Mouse (Mus musculus) heart, adult 2 months (tissue): ENCODE results near the gene Tcaim. TPM values are rescaled to one million over a fixed set of nuclear protein-coding genes. Genes with fewer than 3 reads are reported as not detected.

Source experiments
- DNase-seq, 2 experiments: peaks; one replicate each; pipeline ENCODE4 v3.0.0; 2021
- H3K27ac ChIP-seq: fragments of 200-600 bp; 2 replicates; pipeline ENCODE4 v1.8.1; 2022
- H3K27me3 ChIP-seq: fragments of 200-500 bp; 2 replicates; pipeline ENCODE4 v1.6.1; 2012; ENCODE audit warnings: mild to moderate bottlenecking, low read length, inconsistent platforms, mixed read lengths; ENCODE audit not compliant: control insufficient read depth, insufficient read depth
- H3K36me3 ChIP-seq: fragments of 200-500 bp; 2 replicates; pipeline ENCODE4 v1.6.1; 2012; ENCODE audit warnings: low read length, inconsistent platforms; ENCODE audit not compliant: control insufficient read depth, insufficient read depth
- H3K4me1 ChIP-seq: fragments of 200-500 bp; 2 replicates; pipeline ENCODE4 v1.6.1; 2011; ENCODE audit warnings: low read length; ENCODE audit not compliant: control insufficient read depth, insufficient read depth
- H3K4me3 ChIP-seq: fragments of 200-600 bp; 2 replicates; pipeline ENCODE4 v1.8.1; 2022
- H3K79me2 ChIP-seq: fragments of 200-500 bp; replicated peaks from 2 replicates; pipeline ENCODE4 v1.6.1; 2012; ENCODE audit warnings: mild to moderate bottlenecking, inconsistent platforms, low read length, moderate library complexity, mixed read lengths; ENCODE audit not compliant: control insufficient read depth, insufficient read depth
- H3K9ac ChIP-seq: fragments of 200-500 bp; 2 replicates; pipeline ENCODE4 v1.6.1; 2012; ENCODE audit warnings: low read depth, mild to moderate bottlenecking, control low read depth, inconsistent platforms, low read length, mixed read lengths
- CTCF ChIP-seq: fragments of 200-600 bp; IDR thresholded peaks from 2 replicates; pipeline ENCODE4 v1.8.1; 2022; ENCODE audit warnings: antibody characterized with exemption, mild to moderate bottlenecking, moderate library complexity
- EP300 ChIP-seq: fragments of 200-500 bp; IDR thresholded peaks from 2 replicates; pipeline ENCODE4 v1.6.1; 2011; ENCODE audit warnings: low read depth, low read length, control low read depth; ENCODE audit not compliant: insufficient read depth
- POLR2A ChIP-seq: fragments of 200-500 bp; IDR thresholded peaks from 2 replicates; pipeline ENCODE4 v1.6.1; 2011; ENCODE audit warnings: mild to moderate bottlenecking, low read depth, low read length, control low read depth; ENCODE audit not compliant: insufficient read depth
- WGBS: fragments of 180-500 bp; shearing (Covaris S2); methylation state at CpG from one replicate; pipeline ENCODE4 v1.1.7; 2018; 5-methylcytosine and 5-hydroxymethylcytosine counted together
- intact Hi-C: fragments of 180-260 bp; cut with DNase I; formaldehyde crosslinking; loops from one replicate; pipeline ENCODE4 v1.15.1; 2025
- polyA plus RNA-seq: library from polyadenylated mRNA; depleted of rRNA; stranded (reverse); fragments of >200 nt; gene quantifications from 2 replicates; pipeline ENCODE4 v1.2.3, GENCODE M21; 2012
- total RNA-seq, 2 experiments: library from RNA; stranded (reverse); gene quantifications; 2 replicates each; pipeline ENCODE4 v1.2.3; 2021

The Tcaim gene
- total and polyA plus RNA-seq, 3 experiments = 20.4 to 56.5 (median 46.9) TPM

DNA sequence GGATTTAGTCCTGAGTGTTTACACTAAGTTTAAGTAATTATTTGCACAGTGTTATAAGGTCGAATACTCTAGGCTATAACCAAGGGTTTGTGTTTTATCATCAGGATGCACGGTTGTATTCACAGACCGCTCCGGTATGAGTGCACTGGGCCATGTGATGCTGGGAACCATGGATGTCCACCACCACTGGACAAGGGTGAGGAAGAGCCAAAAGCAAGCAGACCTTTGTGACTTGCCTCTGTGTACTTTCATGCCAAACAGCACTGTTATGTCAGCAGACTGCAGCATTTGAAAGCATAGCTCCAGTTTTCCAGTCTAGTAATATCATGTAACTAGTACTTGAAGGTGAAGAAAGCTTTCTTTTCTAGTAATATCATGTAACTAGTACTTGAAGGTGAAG is 21.4 kb downstream of the Tcaim start:
- H3K9ac ChIP-seq = no peak overlapping the region
- no peak for TF ChIP-seq POLR2A
- TF ChIP-seq CTCF = no peak
- H3K36me3 ChIP-seq = no peaks in the 10 kb centered on the region; the same call in 1 of the 2 replicates
- DNase-seq = no peak
- no peak overlapping the region for H3K27ac ChIP-seq
- no peaks in the 10 kb centered on the region for H3K79me2 ChIP-seq
- intact Hi-C loops = no loop called here
- WGBS = 94% methylated on average over 4 of the region's 4 CpGs
- H3K27me3 ChIP-seq = no peaks in the 10 kb centered on the region
- H3K4me1 ChIP-seq = no peaks in the 10 kb centered on the region; the same call in 1 of the 2 replicates
- H3K4me3 ChIP-seq = no peak overlapping the region

DNA sequence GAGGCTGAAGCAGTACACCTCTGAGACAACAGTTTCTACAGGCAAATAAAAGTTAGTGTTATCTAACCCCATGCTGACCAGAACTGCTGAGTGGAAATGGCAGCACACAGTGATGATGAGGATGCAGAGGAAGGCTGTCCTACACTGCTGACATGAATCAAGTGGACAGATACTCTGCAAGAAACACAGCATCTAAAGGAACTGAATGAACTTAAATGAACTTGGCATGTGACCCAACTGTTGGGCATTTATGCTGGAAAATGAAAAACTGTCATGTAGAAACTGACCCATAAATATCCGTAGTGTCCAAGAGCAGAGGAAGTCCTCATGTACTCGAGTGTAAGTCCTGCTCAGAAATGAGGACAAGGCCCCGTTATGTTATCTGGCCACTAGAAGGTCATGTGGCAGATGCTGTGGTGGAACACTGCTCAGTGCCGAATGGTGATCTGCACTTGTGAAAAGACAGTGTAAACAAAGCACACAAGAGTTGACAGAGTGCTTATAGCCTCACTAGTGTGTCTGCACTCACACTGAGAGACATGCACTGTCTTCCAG is 24.6 kb downstream of the Tcaim start:
- no peaks in the 10 kb centered on the region for H3K27me3 ChIP-seq
- no peak overlapping the region for H3K9ac ChIP-seq
- no peaks in the 10 kb centered on the region; the same call in 1 of the 2 replicates for H3K36me3 ChIP-seq
- TF ChIP-seq POLR2A (no peak), EP300 (no peak), CTCF (no peak)
- H3K4me3 ChIP-seq = no peak overlapping the region
- no peak overlapping the region for H3K27ac ChIP-seq
- H3K79me2 ChIP-seq = no peaks in the 10 kb centered on the region
- no peaks in the 10 kb centered on the region; the same call in 1 of the 2 replicates for H3K4me1 ChIP-seq
- WGBS = 37% methylated on average over 4 of the region's 4 CpGs
- intact Hi-C loops = no loop called here
- no peak for DNase-seq

DNA sequence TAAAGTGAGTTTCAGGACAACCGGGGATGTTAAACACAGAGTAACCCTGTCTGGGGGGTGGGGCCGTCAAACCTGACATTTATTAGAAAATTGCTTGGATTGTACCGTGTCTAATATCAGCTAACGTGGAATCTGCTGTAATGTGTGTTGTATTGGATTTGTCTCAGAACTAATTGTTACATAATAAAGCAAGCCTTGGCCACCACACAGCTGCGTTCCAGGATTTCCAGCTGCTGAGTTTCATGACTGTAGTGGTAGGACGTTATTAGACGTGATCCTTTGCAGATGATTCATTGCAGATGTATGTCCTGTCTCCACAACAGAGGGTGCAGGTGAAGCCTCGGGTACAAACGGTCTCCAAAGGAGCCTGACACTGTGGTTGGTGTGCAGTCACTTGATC is 30.8 kb downstream of the Tcaim start:
- H3K27ac ChIP-seq = peak overlapping the region; percentile 23; the same call in 1 of the 2 replicates
- H3K27me3 ChIP-seq = no peaks in the 10 kb centered on the region
- H3K9ac ChIP-seq = no peak overlapping the region
- no peak overlapping the region for H3K4me3 ChIP-seq
- TF ChIP-seq POLR2A = no peak
- no peak for TF ChIP-seq CTCF
- TF ChIP-seq EP300 = no peak
- intact Hi-C loops = no loop called here
- WGBS = 64% methylated on average over 9 of the region's 9 CpGs
- peaks cover 6% of the 10 kb centered on the region for H3K36me3 ChIP-seq
- peaks cover 8% of the 10 kb centered on the region for H3K4me1 ChIP-seq
- no peak for DNase-seq
- no peaks in the 10 kb centered on the region for H3K79me2 ChIP-seq

DNA sequence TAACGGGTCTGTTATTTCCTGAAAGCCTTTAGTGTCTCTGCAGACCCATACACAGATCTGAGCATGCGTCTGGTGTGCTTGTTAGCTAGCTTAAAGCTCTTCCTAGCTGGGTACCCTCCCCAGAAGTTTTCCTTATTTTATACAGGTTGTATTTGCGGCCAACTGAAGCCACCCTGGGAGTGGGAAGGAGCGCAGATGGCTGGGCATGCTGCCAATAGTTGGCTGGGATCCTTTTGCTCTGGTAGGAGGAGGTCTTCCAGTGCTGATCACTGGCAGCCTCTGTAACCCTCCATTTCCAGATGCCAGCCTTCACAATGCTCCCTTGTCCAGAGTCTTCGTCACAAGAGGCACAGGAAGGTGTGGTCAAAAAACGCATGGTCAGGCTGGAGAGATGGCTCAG is 31.5 kb downstream of the Tcaim start:
- Histone ChIP-seq H3K4me1 (peaks cover 8% of the 10 kb centered on the region), H3K9ac (no peak overlapping the region), H3K4me3 (no peak overlapping the region), H3K27me3 (no peaks in the 10 kb centered on the region), H3K27ac (peak overlapping the region; percentile 23; the same call in 1 of the 2 replicates), H3K79me2 (no peaks in the 10 kb centered on the region), H3K36me3 (peaks cover 6% of the 10 kb centered on the region)
- WGBS = 12% methylated on average over 6 of the region's 6 CpGs
- intact Hi-C loops = no loop called here
- peak; percentile 53 to 59 for DNase-seq
- no peak for TF ChIP-seq POLR2A
- no peak for TF ChIP-seq EP300
- TF ChIP-seq CTCF = no peak

DNA sequence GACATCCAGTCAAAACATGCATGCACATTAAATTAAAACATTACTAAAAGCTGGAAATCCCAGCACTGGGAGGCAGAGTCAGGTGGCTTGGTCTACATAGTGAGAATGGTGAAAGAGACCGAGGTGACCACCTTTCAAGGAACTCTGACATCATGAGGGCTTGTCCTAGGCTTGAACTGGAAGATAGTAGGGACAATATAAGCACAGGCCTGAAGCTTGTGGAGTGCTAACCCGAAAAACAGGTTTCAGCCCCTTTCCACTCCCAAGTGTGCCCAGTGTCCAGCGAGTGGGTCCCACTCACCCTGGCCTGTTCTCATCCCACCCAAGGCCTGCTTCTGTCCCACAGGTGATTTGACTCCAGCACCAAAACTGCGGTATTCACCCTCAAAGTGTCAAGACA is 31.9 kb downstream of the Tcaim start:
- Histone ChIP-seq H3K4me1 (peaks cover 8% of the 10 kb centered on the region), H3K9ac (no peak overlapping the region), H3K79me2 (no peaks in the 10 kb centered on the region), H3K27me3 (no peaks in the 10 kb centered on the region), H3K36me3 (peaks cover 6% of the 10 kb centered on the region), H3K4me3 (no peak overlapping the region), H3K27ac (no peak overlapping the region)
- TF ChIP-seq POLR2A = no peak
- TF ChIP-seq CTCF = no peak
- no peak for TF ChIP-seq EP300
- intact Hi-C loops = no loop called here
- WGBS = 85% methylated on average over 4 of the region's 4 CpGs
- no peak for DNase-seq

DNA sequence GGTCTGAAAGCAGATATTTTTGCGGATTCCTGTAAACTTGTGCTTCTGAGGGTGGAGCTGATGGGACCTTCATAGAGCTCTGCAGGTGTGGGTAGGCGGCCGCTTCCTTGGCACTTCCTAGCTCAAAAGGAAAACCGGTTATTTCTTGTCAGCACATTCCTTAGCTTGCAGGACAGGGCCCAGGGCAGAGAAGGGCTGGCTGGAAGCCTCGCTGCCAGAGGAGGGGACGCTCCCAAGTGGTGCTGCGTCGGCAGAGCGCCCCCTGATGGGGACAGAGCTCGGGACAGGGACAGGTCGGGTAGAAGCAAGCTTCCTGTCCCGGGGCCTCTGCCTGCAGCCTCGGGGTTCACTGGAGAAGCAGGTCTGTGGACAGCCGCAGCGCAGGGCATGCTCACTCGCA is 32.3 kb downstream of the Tcaim start:
- 31% methylated on average over 16 of the region's 16 CpGs for WGBS
- peak; percentile 28 to 39 for DNase-seq
- no peaks in the 10 kb centered on the region for H3K27me3 ChIP-seq
- no peak overlapping the region for H3K4me3 ChIP-seq
- H3K79me2 ChIP-seq = no peaks in the 10 kb centered on the region
- H3K9ac ChIP-seq = no peak overlapping the region
- no peak overlapping the region for H3K27ac ChIP-seq
- no peak for TF ChIP-seq POLR2A
- peak; percentile 51 for TF ChIP-seq CTCF
- H3K4me1 ChIP-seq = peaks cover 8% of the 10 kb centered on the region
- H3K36me3 ChIP-seq = peaks cover 6% of the 10 kb centered on the region
- intact Hi-C loops = no loop called here
